Mouse (Mus musculus): ENCODE data around the gene Lims1. TPM values are rescaled to one million over a fixed set of nuclear protein-coding genes. Genes with fewer than 3 reads are reported as not detected.

Lims1 gene
- polyA plus RNA-seq (2012; ENCODE audit: low replicate concordance), result 2.1 and 3.8 TPM in 2 replicates

DNA sequence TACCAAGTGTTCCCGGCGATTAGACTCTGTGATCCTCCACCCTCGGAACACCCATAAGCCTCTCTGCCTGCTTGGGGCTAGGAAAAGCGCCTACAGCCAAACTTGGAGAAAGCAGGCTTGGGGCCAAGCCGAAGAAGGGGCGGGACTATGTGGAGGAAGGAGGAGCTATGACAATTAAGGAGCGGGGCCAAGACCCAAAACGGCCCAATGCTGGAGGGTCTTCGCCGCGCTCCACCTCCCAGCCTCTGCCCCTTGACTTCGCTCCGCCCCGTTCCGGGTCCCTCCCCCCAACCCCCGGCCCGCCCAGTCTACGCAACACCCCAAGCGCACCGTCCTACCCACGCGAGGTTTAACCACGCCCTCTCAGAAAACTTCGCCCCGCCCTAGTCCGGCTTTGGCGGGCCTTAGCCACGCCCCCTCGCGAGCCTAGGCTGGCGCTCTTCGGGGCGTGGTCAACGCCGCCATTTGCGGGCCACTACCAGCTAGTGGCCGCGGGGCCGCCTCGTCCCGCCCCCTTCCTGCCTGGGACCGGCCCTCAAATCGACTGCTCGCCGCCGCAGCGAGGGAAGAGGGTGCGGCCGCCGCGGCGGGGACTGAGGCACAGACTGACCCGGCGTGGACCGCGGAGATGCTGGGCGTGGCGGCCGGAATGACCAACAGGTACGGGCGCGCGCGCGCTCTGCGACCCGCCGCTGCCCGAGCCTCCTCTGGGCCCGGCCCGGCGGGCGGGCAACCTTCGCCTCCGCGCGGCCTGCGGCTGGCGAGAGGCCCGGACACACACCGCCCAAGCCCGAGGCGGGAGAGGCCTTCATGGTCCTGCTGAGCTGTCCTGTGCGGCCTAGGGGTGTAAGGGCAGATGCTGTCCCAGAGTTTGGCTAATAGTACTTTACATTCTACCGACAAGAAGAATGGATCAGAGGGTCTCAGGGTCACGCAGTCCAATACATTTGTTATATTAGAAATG is at the start of gene Lims1:
Lims1 (plus strand) TSS at position 439 of the 964 bp plus-strand sequence.

DNA sequence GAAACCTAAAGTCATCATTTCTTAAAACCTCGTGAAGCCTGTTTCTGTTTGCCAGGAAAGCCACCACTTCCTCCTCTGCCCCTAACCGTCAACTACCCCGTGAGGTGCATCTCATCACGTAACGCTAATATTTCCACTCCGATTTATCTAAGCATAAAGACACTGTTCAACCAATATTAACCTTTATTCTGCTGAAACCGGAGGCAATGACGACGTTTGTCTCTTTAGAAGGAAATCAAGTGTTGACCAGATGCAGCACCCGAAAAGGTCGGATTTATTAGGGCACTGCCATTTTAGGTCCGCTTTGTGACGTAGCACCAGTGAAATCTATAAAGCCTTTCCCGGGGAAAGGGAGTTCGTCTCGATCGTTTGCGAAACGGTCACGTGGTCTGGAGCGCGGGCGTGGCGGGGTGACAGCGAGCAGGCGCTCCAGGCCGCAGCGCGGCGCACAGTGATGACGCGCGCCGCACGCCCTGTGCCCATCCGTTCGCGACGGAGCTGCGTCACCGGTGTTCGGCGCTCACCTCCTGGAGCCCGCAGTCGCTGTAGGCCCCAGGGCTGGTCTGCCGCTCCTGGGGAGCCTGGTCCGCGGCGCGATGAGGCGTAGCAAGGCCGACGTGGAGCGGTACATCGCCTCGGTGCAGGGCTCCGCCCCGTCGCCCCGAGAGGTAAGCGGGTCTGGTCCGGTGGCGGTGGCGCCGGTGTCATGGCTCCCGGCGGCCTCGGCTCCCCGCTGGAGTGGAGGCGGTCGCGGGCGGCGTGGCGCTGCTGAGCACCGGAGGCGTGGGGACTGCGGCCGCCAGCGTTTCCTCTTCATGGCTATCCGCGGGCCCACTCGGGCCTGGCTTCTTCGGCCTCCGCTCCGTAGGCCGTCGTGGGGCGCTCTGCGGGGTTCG is 123.4 kb downstream of the Lims1 start, which contains the start of gene Ranbp2:
Ranbp2 (plus strand) TSS at position 537 of the 896 bp plus-strand sequence.

Other genes with a start within 250 kb of the Lims1 start
- gene AW822073, start 98.5 kb upstream of the Lims1 start, polyA plus RNA-seq (2012; ENCODE audit: low replicate concordance), result not detected in 2 replicates
- gene Duxf3, start 90.8 kb upstream of the Lims1 start, polyA plus RNA-seq (2012; ENCODE audit: low replicate concordance), result not detected in 2 replicates
- not detected in 2 replicates for gene Gm4981, start 86.8 kb upstream of the Lims1 start, polyA plus RNA-seq (2012; ENCODE audit: low replicate concordance)
- 10.0 TPM in 2 replicates for gene Gcc2, start 68.0 kb upstream of the Lims1 start, polyA plus RNA-seq (2012; ENCODE audit: low replicate concordance)
- 2.1 and 5.9 TPM in 2 replicates for gene Ranbp2, start 123.5 kb downstream of the Lims1 start, polyA plus RNA-seq (2012; ENCODE audit: low replicate concordance)
- gene Ccdc138, start 174.5 kb downstream of the Lims1 start, polyA plus RNA-seq (2012; ENCODE audit: low replicate concordance), result 0.15 and 0.30 TPM in 2 replicates